Mouse (Mus musculus): ENCODE measurements at regions not wholly inside any gene's neighbourhood (a gene's known extent, or its start where the extent isn't known, plus 50 kb on each side); places are given as distances from the start of the nearest gene placed in this dataset.

- H3K4me2 ChIP-seq: no peak overlapping the region
- ATAC-seq (ENCODE audit: insufficient number of reproducible peaks, insufficient read depth, low FRiP score, low TSS enrichment, low read depth): no peak
- H3K27me3 ChIP-seq: peaks cover 11% of the 10 kb centered on the region; the same call in 1 of the 2 replicates
- H3K9ac ChIP-seq: no peak overlapping the region
- H3K9me3 ChIP-seq: no peaks in the 10 kb centered on the region
- 0 out of 2 replicates have a peak, but pooled peaks cover 3% of the 10 kb centered on the region for H3K4me1 ChIP-seq
- no peaks in the 10 kb centered on the region for H3K36me3 ChIP-seq
- H3K4me3 ChIP-seq: no peak overlapping the region
- WGBS: 56% methylated on average over 12 of the region's 12 CpGs
- H3K27ac ChIP-seq: no peak overlapping the region
Measured at GRCm38 (mm10) chr9:43961431-43961830, 81.8 kb upstream of the Thy1 start.

GRCm38 (mm10) chr9:43965171-43965570, 78.0 kb upstream of the Thy1 start:
- H3K27ac ChIP-seq: no peak overlapping the region
- WGBS: 67% methylated on average over 4 of the region's 4 CpGs
- no peak overlapping the region for H3K4me2 ChIP-seq
- no peaks in the 10 kb centered on the region for H3K9me3 ChIP-seq
- 0 out of 2 replicates have a peak, but pooled peaks cover 3% of the 10 kb centered on the region for H3K27me3 ChIP-seq
- H3K4me3 ChIP-seq: no peak overlapping the region
- H3K36me3 ChIP-seq: no peaks in the 10 kb centered on the region
- H3K4me1 ChIP-seq: no peaks in the 10 kb centered on the region
- no peak for ATAC-seq (ENCODE audit: insufficient number of reproducible peaks, insufficient read depth, low FRiP score, low TSS enrichment, low read depth)
- no peak overlapping the region for H3K9ac ChIP-seq

GRCm38 (mm10) chr9:43965811-43966210, 77.4 kb upstream of the Thy1 start:
- H3K27me3 ChIP-seq: peaks cover 3% of the 10 kb centered on the region; the same call in 1 of the 2 replicates
- no peak for ATAC-seq (ENCODE audit: insufficient number of reproducible peaks, insufficient read depth, low FRiP score, low TSS enrichment, low read depth)
- no peaks in the 10 kb centered on the region for H3K4me1 ChIP-seq
- H3K4me2 ChIP-seq: no peak overlapping the region
- H3K4me3 ChIP-seq: no peak overlapping the region
- H3K9me3 ChIP-seq: no peaks in the 10 kb centered on the region
- no peak overlapping the region for H3K9ac ChIP-seq
- H3K27ac ChIP-seq: no peak overlapping the region
- no peaks in the 10 kb centered on the region for H3K36me3 ChIP-seq
- WGBS: 84% methylated on average over 5 of the region's 5 CpGs

GRCm38 (mm10) chr9:43970043-43970795, 73.0 kb upstream of the Thy1 start:
- Histone ChIP-seq H3K9ac (no peak overlapping the region), H3K4me2 (no peak overlapping the region), H3K27ac (no peak overlapping the region), H3K27me3 (peaks cover 5% of the 10 kb centered on the region; the same call in 1 of the 2 replicates), H3K4me3 (no peak overlapping the region), H3K36me3 (no peaks in the 10 kb centered on the region), H3K9me3 (no peaks in the 10 kb centered on the region), H3K4me1 (no peaks in the 10 kb centered on the region)
- no peak for ATAC-seq (ENCODE audit: insufficient number of reproducible peaks, insufficient read depth, low FRiP score, low TSS enrichment, low read depth)
- 72% methylated on average over 9 of the region's 9 CpGs for WGBS

- H3K9ac ChIP-seq: no peak overlapping the region
- no peak for ATAC-seq (ENCODE audit: insufficient number of reproducible peaks, insufficient read depth, low FRiP score, low TSS enrichment, low read depth)
- WGBS: 67% methylated on average over 3 of the region's 3 CpGs
- H3K4me2 ChIP-seq: no peak overlapping the region
- no peak overlapping the region for H3K27ac ChIP-seq
- no peaks in the 10 kb centered on the region for H3K4me1 ChIP-seq
- peaks cover 5% of the 10 kb centered on the region; the same call in 1 of the 2 replicates for H3K27me3 ChIP-seq
- no peaks in the 10 kb centered on the region for H3K9me3 ChIP-seq
- no peak overlapping the region for H3K4me3 ChIP-seq
- no peaks in the 10 kb centered on the region for H3K36me3 ChIP-seq
Measured at GRCm38 (mm10) chr9:43970858-43971257, 72.3 kb upstream of the Thy1 start.

- Histone ChIP-seq H3K4me3 (no peak overlapping the region), H3K27me3 (peaks cover 5% of the 10 kb centered on the region; the same call in 1 of the 2 replicates), H3K4me1 (no peaks in the 10 kb centered on the region), H3K36me3 (no peaks in the 10 kb centered on the region), H3K9me3 (no peaks in the 10 kb centered on the region), H3K9ac (no peak overlapping the region), H3K27ac (no peak overlapping the region), H3K4me2 (no peak overlapping the region)
- WGBS: 12% methylated on average over 3 of the region's 3 CpGs
- no peak for ATAC-seq (ENCODE audit: insufficient number of reproducible peaks, insufficient read depth, low FRiP score, low TSS enrichment, low read depth)
Measured at GRCm38 (mm10) chr9:43972290-43972689, 70.9 kb upstream of the Thy1 start.

GRCm38 (mm10) chr9:43975405-43975804, 67.8 kb upstream of the Thy1 start:
- WGBS: 56% methylated on average over 2 of the region's 2 CpGs
- Histone ChIP-seq H3K4me2 (no peak overlapping the region), H3K27ac (no peak overlapping the region), H3K4me1 (no peaks in the 10 kb centered on the region), H3K9me3 (no peaks in the 10 kb centered on the region), H3K27me3 (peaks cover 5% of the 10 kb centered on the region; the same call in 1 of the 2 replicates), H3K9ac (no peak overlapping the region), H3K36me3 (no peaks in the 10 kb centered on the region), H3K4me3 (no peak overlapping the region)
- no peak for ATAC-seq (ENCODE audit: insufficient number of reproducible peaks, insufficient read depth, low FRiP score, low TSS enrichment, low read depth)

GRCm38 (mm10) chr9:43976366-43976765, 66.8 kb upstream of the Thy1 start:
- no peak for ATAC-seq (ENCODE audit: insufficient number of reproducible peaks, insufficient read depth, low FRiP score, low TSS enrichment, low read depth)
- no peak overlapping the region for H3K4me2 ChIP-seq
- H3K27me3 ChIP-seq: no peaks in the 10 kb centered on the region; the same call in 1 of the 2 replicates
- H3K36me3 ChIP-seq: no peaks in the 10 kb centered on the region
- H3K4me1 ChIP-seq: no peaks in the 10 kb centered on the region
- H3K27ac ChIP-seq: no peak overlapping the region
- no peaks in the 10 kb centered on the region for H3K9me3 ChIP-seq
- WGBS: 92% methylated on average over 5 of the region's 5 CpGs
- H3K9ac ChIP-seq: no peak overlapping the region
- H3K4me3 ChIP-seq: no peak overlapping the region

GRCm38 (mm10) chr9:43977773-43978172, 65.4 kb upstream of the Thy1 start:
- 66% methylated on average over 3 of the region's 3 CpGs for WGBS
- Histone ChIP-seq H3K9me3 (no peaks in the 10 kb centered on the region), H3K4me1 (no peaks in the 10 kb centered on the region), H3K4me3 (no peak overlapping the region), H3K4me2 (no peak overlapping the region), H3K9ac (no peak overlapping the region), H3K27ac (no peak overlapping the region), H3K27me3 (no peaks in the 10 kb centered on the region; the same call in 1 of the 2 replicates), H3K36me3 (no peaks in the 10 kb centered on the region)
- no peak for ATAC-seq (ENCODE audit: insufficient number of reproducible peaks, insufficient read depth, low FRiP score, low TSS enrichment, low read depth)

- Histone ChIP-seq H3K36me3 (no peaks in the 10 kb centered on the region), H3K4me1 (no peaks in the 10 kb centered on the region), H3K27me3 (no peaks in the 10 kb centered on the region; the same call in 1 of the 2 replicates), H3K4me3 (no peak overlapping the region), H3K4me2 (no peak overlapping the region), H3K27ac (no peak overlapping the region), H3K9me3 (no peaks in the 10 kb centered on the region), H3K9ac (no peak overlapping the region)
- 46% methylated on average over 8 of the region's 8 CpGs for WGBS
- no peak for ATAC-seq (ENCODE audit: insufficient number of reproducible peaks, insufficient read depth, low FRiP score, low TSS enrichment, low read depth)
Measured at GRCm38 (mm10) chr9:43981376-43981775, 61.8 kb upstream of the Thy1 start.

- H3K9ac ChIP-seq: 0 out of 2 replicates have a peak overlapping the region, but pooled peaks have one; percentile 16
- no peak for ATAC-seq (ENCODE audit: insufficient number of reproducible peaks, insufficient read depth, low FRiP score, low TSS enrichment, low read depth)
Measured at GRCm38 (mm10) chr9:43982359-43982889, 60.8 kb upstream of the Thy1 start.

GRCm38 (mm10) chr9:43983220-43983619, 60.0 kb upstream of the Thy1 start:
- 66% methylated on average over 2 of the region's 2 CpGs for WGBS
- H3K9ac ChIP-seq: no peak overlapping the region
- H3K27me3 ChIP-seq: no peaks in the 10 kb centered on the region
- H3K4me3 ChIP-seq: no peak overlapping the region
- no peak for ATAC-seq (ENCODE audit: insufficient number of reproducible peaks, insufficient read depth, low FRiP score, low TSS enrichment, low read depth)
- H3K4me1 ChIP-seq: peaks cover 4% of the 10 kb centered on the region
- no peak overlapping the region for H3K4me2 ChIP-seq
- H3K36me3 ChIP-seq: no peaks in the 10 kb centered on the region
- H3K9me3 ChIP-seq: no peaks in the 10 kb centered on the region
- no peak overlapping the region for H3K27ac ChIP-seq

More at GRCm38 (mm10) chr9:43982359-43982889, 60.8 kb upstream of the Thy1 start:
- Histone ChIP-seq H3K27ac (no peak overlapping the region), H3K4me3 (no peak overlapping the region), H3K9me3 (no peaks in the 10 kb centered on the region), H3K27me3 (no peaks in the 10 kb centered on the region), H3K4me1 (no peaks in the 10 kb centered on the region), H3K4me2 (no peak overlapping the region), H3K36me3 (no peaks in the 10 kb centered on the region)
- 73% methylated on average over 5 of the region's 5 CpGs for WGBS
